Mouse (Mus musculus) intestine, postnatal 0 days (tissue): Measurements from ENCODE around the gene Mad1l1. TPM values are rescaled to one million over a fixed set of nuclear protein-coding genes. Genes with fewer than 3 reads are reported as not detected.

Experiments
- ATAC-seq: fragments of 200-750 bp; cut with Nextera tagmentation; 2 replicates; pipeline ENCODE4 v1.8.0; 2017; ENCODE audit warnings: mild to moderate bottlenecking, moderate TSS enrichment, moderate library complexity
- H3K27ac ChIP-seq: fragments of 300-500 bp; sonication (generic); 2 replicates; pipeline ENCODE4 v1.5.1; 2014; ENCODE audit warnings: mild to moderate bottlenecking, low read depth, low read length, moderate library complexity
- H3K27me3 ChIP-seq: fragments of 300-500 bp; sonication (generic); replicated peaks from 2 replicates; pipeline ENCODE4 v1.6.1; 2014; ENCODE audit warnings: low read length, mixed read lengths; ENCODE audit not compliant: control insufficient read depth, insufficient read depth
- H3K36me3 ChIP-seq: fragments of 300-500 bp; sonication (generic); 2 replicates; pipeline ENCODE4 v1.6.1; 2014; ENCODE audit warnings: mild to moderate bottlenecking, moderate library complexity; ENCODE audit not compliant: control insufficient read depth, insufficient read depth
- H3K4me1 ChIP-seq: fragments of 300-500 bp; sonication (generic); replicated peaks from 2 replicates; pipeline ENCODE4 v1.6.1; 2014; ENCODE audit warnings: antibody characterized with exemption, low read length, mixed read lengths; ENCODE audit not compliant: control insufficient read depth, insufficient read depth
- H3K4me2 ChIP-seq: fragments of 300-500 bp; sonication (generic); replicated peaks from 2 replicates; pipeline ENCODE4 v1.6.1; 2014; ENCODE audit warnings: low read depth, mild to moderate bottlenecking, moderate library complexity
- H3K4me3 ChIP-seq: fragments of 300-500 bp; sonication (generic); 2 replicates; pipeline ENCODE4 v1.5.1; 2014; ENCODE audit warnings: low read depth, low read length
- H3K9ac ChIP-seq: fragments of 300-500 bp; sonication (generic); 2 replicates; pipeline ENCODE4 v1.6.1; 2014; ENCODE audit warnings: mild to moderate bottlenecking, low read depth, low read length
- H3K9me3 ChIP-seq: fragments of 300-500 bp; sonication (generic); 2 replicates; pipeline ENCODE4 v1.6.1; 2016; ENCODE audit warnings: mixed run types; ENCODE audit not compliant: control insufficient read depth
- CTCF ChIP-seq: sonication (generic); IDR thresholded peaks from 2 replicates; pipeline ENCODE4 v1.5.1; 2016; ENCODE audit warnings: low read depth, mild to moderate bottlenecking, control low read depth, antibody characterized with exemption, moderate library complexity
- WGBS: fragments of 180-500 bp; shearing (Covaris S2); extraction: QIAGEN DNeasy Blood & Tissue Kit; methylation state at CpG from one replicate; pipeline ENCODE4 v1.1.7; 2014; 5-methylcytosine and 5-hydroxymethylcytosine counted together
- polyA plus RNA-seq: library from polyadenylated mRNA; unstranded; fragments of >200 nt; fragmentation: Nextera tagmentation; extraction: Ambion mirVana; gene quantifications from 2 replicates; pipeline ENCODE4 v1.2.1, GENCODE M21; 2015

Gene Mad1l1
- polyA plus RNA-seq, 1 experiment from 2014 or later, result 10.3 TPM

GRCm38 (mm10) chr5:140135734-140136625 lies 185.4 kb downstream of the Mad1l1 start:
- H3K27ac ChIP-seq, result no peak overlapping the region
- 87% methylated on average over 8 of the region's 8 CpGs for WGBS

DNA sequence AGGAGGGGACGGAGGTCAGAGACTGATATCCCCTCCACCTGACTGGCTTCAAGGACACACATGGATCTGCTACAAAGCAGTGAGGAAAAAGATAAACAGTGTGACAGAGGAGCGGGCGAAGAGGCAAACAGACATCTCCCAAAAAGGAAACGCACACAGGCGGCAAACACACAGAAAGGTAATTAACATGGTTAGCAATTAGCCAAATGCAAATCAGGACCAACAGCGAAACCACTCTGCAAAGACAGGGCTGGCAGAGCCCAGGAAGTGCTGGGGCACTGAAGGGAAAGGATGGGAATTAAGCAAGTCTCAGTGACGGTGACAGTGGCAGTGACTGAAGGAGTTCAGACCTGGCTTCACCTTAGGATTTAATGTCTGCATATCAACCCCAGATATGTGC lies 187.3 kb downstream of the Mad1l1 start:
- 83% methylated on average over 7 of the region's 7 CpGs for WGBS
- H3K9me3 ChIP-seq, result no peaks in the 10 kb centered on the region
- no peak overlapping the region for H3K4me2 ChIP-seq
- H3K36me3 ChIP-seq, result no peaks in the 10 kb centered on the region
- H3K9ac ChIP-seq, result no peak overlapping the region
- H3K4me1 ChIP-seq, result no peaks in the 10 kb centered on the region
- H3K4me3 ChIP-seq, result no peak overlapping the region
- ATAC-seq, result no peak
- H3K27me3 ChIP-seq, result no peaks in the 10 kb centered on the region
- no peak overlapping the region for H3K27ac ChIP-seq
- no peak for TF ChIP-seq CTCF

More at GRCm38 (mm10) chr5:140135734-140136625, 185.4 kb downstream of the Mad1l1 start:
- no peak for TF ChIP-seq CTCF
- Histone ChIP-seq H3K27me3 (no peaks in the 10 kb centered on the region), H3K4me2 (no peak overlapping the region), H3K36me3 (no peaks in the 10 kb centered on the region), H3K9me3 (no peaks in the 10 kb centered on the region), H3K9ac (no peak overlapping the region), H3K4me1 (no peaks in the 10 kb centered on the region), H3K4me3 (no peak overlapping the region)
- ATAC-seq, result no peak

GRCm38 (mm10) chr5:140128414-140128981 lies 192.9 kb downstream of the Mad1l1 start:
- no peak overlapping the region for H3K4me2 ChIP-seq
- no peaks in the 10 kb centered on the region for H3K27me3 ChIP-seq
- no peaks in the 10 kb centered on the region for H3K9me3 ChIP-seq
- 86% methylated on average over 9 of the region's 9 CpGs for WGBS
- TF ChIP-seq CTCF, result no peak
- H3K4me1 ChIP-seq, result no peaks in the 10 kb centered on the region
- no peak overlapping the region for H3K4me3 ChIP-seq
- no peak overlapping the region for H3K27ac ChIP-seq
- no peak for ATAC-seq
- H3K36me3 ChIP-seq, result no peaks in the 10 kb centered on the region
- H3K9ac ChIP-seq, result no peak overlapping the region

DNA sequence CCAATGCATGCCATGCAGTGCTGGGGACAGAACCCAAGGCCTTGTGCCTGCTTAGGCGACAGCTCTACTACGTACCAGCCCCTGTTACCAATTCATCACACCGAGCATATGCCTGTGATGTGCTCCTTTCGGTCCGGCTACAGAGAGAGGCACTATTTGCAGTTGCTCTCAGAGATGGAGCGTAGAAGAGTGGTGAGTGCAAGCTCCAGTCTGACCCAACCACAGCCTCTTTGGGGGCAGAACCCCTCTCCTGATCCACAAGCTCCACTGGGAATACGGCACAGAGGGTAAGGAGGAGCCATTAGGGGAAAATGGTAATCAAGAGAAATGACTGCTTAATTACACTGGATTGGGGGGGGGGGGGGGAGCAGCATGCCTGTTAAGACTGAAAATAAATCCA lies 193.4 kb downstream of the Mad1l1 start:
- TF ChIP-seq CTCF, result no peak
- 93% methylated on average over 7 of the region's 7 CpGs for WGBS
- H3K9me3 ChIP-seq, result no peaks in the 10 kb centered on the region
- no peaks in the 10 kb centered on the region for H3K36me3 ChIP-seq
- H3K27ac ChIP-seq, result no peak overlapping the region
- no peak overlapping the region for H3K4me3 ChIP-seq
- no peaks in the 10 kb centered on the region for H3K27me3 ChIP-seq
- H3K9ac ChIP-seq, result no peak overlapping the region
- no peaks in the 10 kb centered on the region for H3K4me1 ChIP-seq
- H3K4me2 ChIP-seq, result no peak overlapping the region
- no peak for ATAC-seq

- no peak overlapping the region for H3K4me3 ChIP-seq
- no peak for ATAC-seq
- WGBS, result 95% methylated on average over 1 of the region's 1 CpGs
- no peak overlapping the region for H3K4me2 ChIP-seq
- H3K9ac ChIP-seq, result no peak overlapping the region
- no peak for TF ChIP-seq CTCF
- H3K36me3 ChIP-seq, result no peaks in the 10 kb centered on the region
- no peaks in the 10 kb centered on the region for H3K4me1 ChIP-seq
- no peaks in the 10 kb centered on the region for H3K9me3 ChIP-seq
- no peaks in the 10 kb centered on the region for H3K27me3 ChIP-seq
- H3K27ac ChIP-seq, result no peak overlapping the region
These were observed 196.7 kb downstream of the Mad1l1 start for GRCm38 (mm10) chr5:140124626-140125025.

DNA sequence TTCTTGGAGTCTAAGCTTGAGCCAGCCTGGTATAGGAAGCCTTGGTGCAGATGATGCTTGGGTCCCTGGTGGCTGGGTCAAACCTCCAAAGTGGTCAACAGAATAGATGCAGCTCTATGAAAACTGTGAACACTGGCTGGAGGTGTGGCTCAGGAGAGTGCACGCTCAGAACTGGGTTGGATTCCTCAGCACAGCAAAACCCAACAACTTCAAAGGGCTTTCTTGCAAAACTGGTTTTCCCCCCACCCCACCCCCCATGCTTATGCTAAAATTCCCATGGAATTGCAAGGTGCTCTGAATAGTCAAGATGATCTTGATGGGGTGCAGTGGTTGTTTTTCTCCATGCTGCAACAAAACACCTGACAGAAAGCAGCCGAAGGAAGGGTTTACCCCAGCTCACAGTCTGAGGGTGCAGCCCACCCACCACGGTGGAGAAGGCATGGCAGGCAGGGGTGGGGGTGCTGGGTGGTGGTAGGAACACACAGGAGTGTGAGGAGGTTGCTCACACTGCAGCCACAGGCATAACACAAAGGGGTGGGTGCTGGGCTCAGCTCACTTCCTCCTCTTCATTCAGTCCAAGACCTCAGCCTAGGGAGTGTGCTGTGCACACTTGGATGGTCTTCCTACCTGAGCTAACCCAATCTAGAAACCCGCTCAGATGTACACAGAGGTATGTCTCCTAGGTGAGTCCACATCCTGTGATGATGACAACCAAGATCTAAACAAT lies 197.5 kb downstream of the Mad1l1 start:
- Histone ChIP-seq H3K36me3 (no peaks in the 10 kb centered on the region), H3K4me1 (no peaks in the 10 kb centered on the region), H3K27me3 (no peaks in the 10 kb centered on the region), H3K27ac (no peak overlapping the region), H3K4me3 (no peak overlapping the region), H3K4me2 (no peak overlapping the region), H3K9me3 (no peaks in the 10 kb centered on the region), H3K9ac (no peak overlapping the region)
- TF ChIP-seq CTCF, result no peak
- WGBS, result 63% methylated on average over 4 of the region's 4 CpGs
- no peak for ATAC-seq
